Mouse (Mus musculus): ENCODE data around the gene Crlf1. TPM values are rescaled to one million over a fixed set of nuclear protein-coding genes. Genes with fewer than 3 reads are reported as not detected.
A peak's percentile ranks its signal among the peaks of the same experiment; 100 is the strongest.
"Not testable (repeated sequence)": the region's sequence is repeated elsewhere in the genome, so short reads cannot be mapped to it uniquely, and the experiment has no call there.

Crlf1 gene
- polyA plus RNA-seq, 1 experiment from 2014 or later, result 10.0 TPM

DNA sequence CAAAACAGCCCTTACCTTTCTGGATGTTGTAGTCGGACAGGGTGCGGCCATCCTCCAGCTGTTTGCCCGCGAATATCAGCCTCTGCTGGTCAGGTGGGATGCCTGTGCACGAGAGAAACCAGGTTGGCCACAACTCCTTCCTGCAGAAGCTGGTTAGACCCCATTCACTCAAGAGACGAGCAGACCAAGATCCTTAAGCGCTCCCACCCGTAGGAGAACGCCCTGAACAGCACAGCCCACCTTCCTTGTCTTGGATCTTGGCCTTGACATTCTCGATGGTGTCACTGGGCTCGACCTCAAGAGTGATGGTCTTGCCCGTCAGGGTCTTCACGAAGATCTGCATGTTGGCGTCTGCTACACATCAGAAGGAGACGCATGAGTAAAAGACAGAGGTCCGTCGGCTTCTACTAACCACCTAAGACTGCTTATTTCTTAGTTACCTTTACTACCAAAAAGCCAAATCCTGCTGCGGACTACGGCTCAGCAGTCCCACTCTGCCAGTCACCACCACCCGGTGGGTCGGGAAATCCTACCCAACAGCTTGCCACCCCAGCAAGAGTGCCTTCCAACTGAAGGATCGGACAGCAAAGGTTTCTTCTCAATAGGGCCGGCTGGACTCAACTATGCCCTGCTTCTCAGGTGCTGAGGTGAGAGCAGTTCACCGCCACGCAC, 16.5 kb downstream of the Crlf1 start:
- peaks cover 20% of the 10 kb centered on the region for H3K4me1 ChIP-seq (ENCODE audit: control insufficient read depth, insufficient read depth, low read length)
- peak overlapping the region; percentile 97 for H3K4me3 ChIP-seq (ENCODE audit: low read depth, low read length)
- no peaks in the 10 kb centered on the region for H3K27me3 ChIP-seq (ENCODE audit: control insufficient read depth, insufficient read depth, low read length)
- peak overlapping the region; percentile 97; the same call in 1 of the 2 replicates for H3K27ac ChIP-seq (ENCODE audit: low read depth, low read length)
- H3K9me3 ChIP-seq (ENCODE audit: control insufficient read depth, low read length), result no peaks in the 10 kb centered on the region
- no peak for ATAC-seq (ENCODE audit: low read depth)
- peaks cover 10% of the 10 kb centered on the region; the same call in 1 of the 2 replicates for H3K36me3 ChIP-seq (ENCODE audit: control insufficient read depth, insufficient read depth, low read length)
- 15% methylated on average over 25 of the region's 25 CpGs for WGBS
- H3K4me2 ChIP-seq (ENCODE audit: low read depth, low read length), result peak overlapping the region; percentile 100
- H3K9ac ChIP-seq (replicated peaks; ENCODE audit: low read depth, low read length), result peak overlapping the region; percentile 90

DNA sequence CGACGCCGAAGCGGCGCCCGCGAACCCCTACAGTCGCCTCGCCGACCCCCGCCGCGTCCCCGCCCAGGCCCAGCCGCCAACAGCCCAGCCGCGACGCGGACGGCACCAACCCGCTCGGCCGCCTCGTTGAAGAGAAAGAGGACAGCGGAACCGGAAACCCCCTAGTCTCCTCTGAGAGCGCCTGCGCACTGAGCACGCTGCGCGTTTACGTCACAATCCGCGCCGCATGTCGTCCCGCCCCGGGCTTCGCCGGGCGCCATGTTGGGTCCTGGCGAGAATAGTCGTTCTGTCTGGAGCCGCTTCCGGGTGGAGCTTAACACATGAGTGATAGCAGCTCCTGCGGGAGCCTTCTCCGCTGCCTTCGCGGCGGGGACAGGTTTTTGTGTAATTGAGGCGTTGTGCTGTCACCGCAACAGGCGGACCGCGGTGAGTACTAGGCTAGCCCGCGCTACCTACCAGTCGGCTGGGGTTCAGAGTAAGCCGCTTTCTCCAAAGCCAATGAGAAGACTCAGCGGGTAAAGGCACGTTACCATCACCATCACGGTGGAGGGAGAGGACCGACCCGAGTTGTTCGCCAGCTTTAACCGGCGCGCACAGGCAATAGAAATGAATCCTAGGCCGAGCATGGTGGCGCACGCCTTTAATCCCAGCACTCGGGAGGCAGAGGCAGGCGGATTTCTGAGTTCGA, 17.4 kb downstream of the Crlf1 start, which contains the start of gene Uba52:
TSS of gene Uba52 (minus strand) at position 574 of the 688 bp plus-strand sequence.
- H3K27ac ChIP-seq (ENCODE audit: low read depth, low read length), result peak within 1 kb of the TSS; percentile 97
- H3K27me3 ChIP-seq (ENCODE audit: control insufficient read depth, insufficient read depth, low read length), result no peaks in the 10 kb centered on the region
- peak within 1 kb of the TSS; percentile 90 for H3K9ac ChIP-seq (replicated peaks; ENCODE audit: low read depth, low read length)
- peak within 1 kb of the TSS; percentile 97 for H3K4me3 ChIP-seq (ENCODE audit: low read depth, low read length)
- H3K4me1 ChIP-seq (ENCODE audit: control insufficient read depth, insufficient read depth, low read length), result peaks cover 19% of the 10 kb centered on the region
- H3K9me3 ChIP-seq (ENCODE audit: control insufficient read depth, low read length), result no peaks in the 10 kb centered on the region
- H3K4me2 ChIP-seq (ENCODE audit: low read depth, low read length), result peak within 1 kb of the TSS; percentile 100
- peaks cover 11% of the 10 kb centered on the region; the same call in 1 of the 2 replicates for H3K36me3 ChIP-seq (ENCODE audit: control insufficient read depth, insufficient read depth, low read length)
- ATAC-seq (ENCODE audit: low read depth), result peak; percentile 77
- WGBS, result under 1% methylated on average over 67 of the region's 74 CpGs

DNA sequence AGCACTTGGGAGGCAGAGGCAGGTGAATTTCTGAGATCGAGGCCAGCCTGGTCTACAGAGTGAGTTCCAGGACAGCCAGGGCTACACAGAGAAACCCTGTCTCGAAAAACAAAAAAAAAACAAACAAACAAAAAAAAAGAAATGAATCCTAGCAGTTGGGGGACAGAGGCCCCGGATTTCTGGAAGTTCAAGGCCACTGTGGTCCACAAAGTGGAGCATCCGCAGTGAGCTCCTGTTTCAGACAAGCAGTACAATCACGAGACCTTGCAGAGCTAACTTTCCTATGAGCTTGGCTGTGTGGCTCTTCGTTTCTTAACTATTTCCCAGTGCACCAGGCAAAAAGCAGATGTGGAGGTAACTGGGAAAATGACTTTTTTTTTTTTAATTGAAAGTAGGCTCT, 18.2 kb downstream of the Crlf1 start:
- H3K27me3 ChIP-seq (ENCODE audit: control insufficient read depth, insufficient read depth, low read length); H3K9me3 ChIP-seq (ENCODE audit: control insufficient read depth, low read length); ATAC-seq (ENCODE audit: low read depth); H3K27ac ChIP-seq (ENCODE audit: low read depth, low read length): not testable (repeated sequence)
- Histone ChIP-seq H3K36me3 (ENCODE audit: control insufficient read depth, insufficient read depth, low read length) (peaks cover 12% of the 10 kb centered on the region; the same call in 1 of the 2 replicates), H3K9ac (replicated peaks; ENCODE audit: low read depth, low read length) (peak overlapping the region; percentile 90; the same call in 1 of the 2 replicates), H3K4me1 (ENCODE audit: control insufficient read depth, insufficient read depth, low read length) (peaks cover 12% of the 10 kb centered on the region), H3K4me2 (ENCODE audit: low read depth, low read length) (peak overlapping the region; percentile 100), H3K4me3 (ENCODE audit: low read depth, low read length) (peak overlapping the region; percentile 97)
- 87% methylated on average over 6 of the region's 6 CpGs for WGBS

DNA sequence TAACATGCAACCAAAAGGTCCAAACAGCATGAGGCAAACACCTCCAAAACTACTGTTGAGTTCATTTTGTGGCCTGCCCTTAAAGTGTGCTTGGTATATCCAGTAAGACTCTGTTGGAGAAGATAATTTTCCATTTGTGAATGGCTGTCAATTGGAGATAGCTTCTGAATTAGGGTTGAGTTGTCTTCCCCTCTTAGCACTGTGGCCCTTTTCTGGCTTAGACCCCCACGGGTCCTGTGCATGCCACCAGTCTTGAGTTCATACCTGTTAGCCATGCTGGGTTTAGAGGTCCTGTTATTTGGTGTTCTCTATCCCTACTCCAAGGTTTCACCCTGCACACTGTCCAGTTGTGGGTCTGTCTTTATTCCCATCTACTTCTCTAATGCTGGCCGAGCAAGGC, 18.8 kb downstream of the Crlf1 start:
- Histone ChIP-seq H3K4me1 (ENCODE audit: control insufficient read depth, insufficient read depth, low read length) (peaks cover 12% of the 10 kb centered on the region), H3K36me3 (ENCODE audit: control insufficient read depth, insufficient read depth, low read length) (peaks cover 16% of the 10 kb centered on the region; the same call in 1 of the 2 replicates), H3K9ac (replicated peaks; ENCODE audit: low read depth, low read length) (no peak overlapping the region), H3K9me3 (ENCODE audit: control insufficient read depth, low read length) (no peaks in the 10 kb centered on the region), H3K4me2 (ENCODE audit: low read depth, low read length) (no peak overlapping the region), H3K27ac (ENCODE audit: low read depth, low read length) (no peak overlapping the region; the same call in 1 of the 2 replicates), H3K4me3 (ENCODE audit: low read depth, low read length) (no peak overlapping the region), H3K27me3 (ENCODE audit: control insufficient read depth, insufficient read depth, low read length) (no peaks in the 10 kb centered on the region)
- no peak for ATAC-seq (ENCODE audit: low read depth)
- 95% methylated on average over 2 of the region's 2 CpGs for WGBS

DNA sequence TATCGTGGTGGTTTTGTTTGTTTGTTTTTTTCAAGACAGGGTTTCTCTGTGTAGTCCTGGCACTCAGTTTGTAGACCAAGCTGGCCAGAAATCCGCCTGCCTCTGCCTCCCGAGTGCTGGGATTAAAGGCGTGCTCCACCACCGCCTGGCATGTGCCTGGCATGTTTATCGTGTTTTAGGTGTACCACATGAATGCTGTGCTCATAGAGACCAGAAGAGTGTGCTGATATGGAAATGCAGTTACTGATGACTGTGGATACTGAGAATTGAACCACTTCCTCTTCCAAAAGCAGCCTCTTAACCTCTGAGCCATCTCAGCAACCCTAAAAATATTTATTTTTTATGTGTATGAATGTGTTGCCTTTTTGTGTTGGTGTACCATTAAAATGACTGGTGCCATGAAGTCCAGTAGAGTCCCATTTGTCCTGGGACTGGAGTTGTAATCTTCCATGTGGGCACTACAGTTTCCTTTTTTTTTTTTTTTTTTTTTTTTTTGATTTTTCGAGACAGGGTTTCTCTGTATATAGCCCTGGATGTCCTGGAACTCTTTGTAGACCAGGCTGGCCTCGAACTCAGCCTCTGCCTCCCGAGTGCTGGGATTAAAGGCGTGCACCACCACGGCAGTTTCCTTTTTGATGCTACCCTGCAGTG, 19.4 kb downstream of the Crlf1 start:
- peaks cover 12% of the 10 kb centered on the region for H3K4me1 ChIP-seq (ENCODE audit: control insufficient read depth, insufficient read depth, low read length)
- H3K36me3 ChIP-seq (ENCODE audit: control insufficient read depth, insufficient read depth, low read length), result peaks cover 16% of the 10 kb centered on the region; the same call in 1 of the 2 replicates
- 94% methylated on average over 11 of the region's 11 CpGs for WGBS
- H3K9ac ChIP-seq (replicated peaks; ENCODE audit: low read depth, low read length), result no peak overlapping the region
- no peak overlapping the region for H3K4me2 ChIP-seq (ENCODE audit: low read depth, low read length)
- H3K9me3 ChIP-seq (ENCODE audit: control insufficient read depth, low read length), result no peaks in the 10 kb centered on the region
- H3K27me3 ChIP-seq (ENCODE audit: control insufficient read depth, insufficient read depth, low read length), result no peaks in the 10 kb centered on the region
- no peak overlapping the region for H3K4me3 ChIP-seq (ENCODE audit: low read depth, low read length)
- ATAC-seq (ENCODE audit: low read depth), result no peak
- no peak overlapping the region; the same call in 1 of the 2 replicates for H3K27ac ChIP-seq (ENCODE audit: low read depth, low read length)

DNA sequence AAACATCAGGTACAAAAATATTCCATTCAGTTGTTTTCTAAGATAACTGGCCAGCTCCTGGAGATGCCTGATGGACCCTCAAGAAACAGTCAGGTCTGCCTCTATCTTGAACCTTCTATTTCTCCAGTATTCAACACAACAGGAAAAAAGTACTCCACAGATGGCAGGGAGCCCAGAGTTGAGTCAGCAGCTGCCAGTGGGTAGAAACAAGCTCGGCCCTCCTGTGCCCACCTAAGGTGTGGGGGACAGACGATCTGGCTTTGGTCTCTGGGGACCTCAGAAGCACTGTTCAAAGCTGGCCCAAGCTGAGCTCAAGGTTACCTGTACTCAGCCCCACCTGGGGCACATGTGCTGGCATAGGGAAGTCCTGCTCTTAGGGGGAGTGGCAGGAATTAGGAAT, 20.5 kb downstream of the Crlf1 start:
- peaks cover 12% of the 10 kb centered on the region; the same call in 1 of the 2 replicates for H3K36me3 ChIP-seq (ENCODE audit: control insufficient read depth, insufficient read depth, low read length)
- H3K4me2 ChIP-seq (ENCODE audit: low read depth, low read length), result no peak overlapping the region
- H3K9me3 ChIP-seq (ENCODE audit: control insufficient read depth, low read length), result no peaks in the 10 kb centered on the region
- peaks cover 12% of the 10 kb centered on the region for H3K4me1 ChIP-seq (ENCODE audit: control insufficient read depth, insufficient read depth, low read length)
- no peak overlapping the region for H3K4me3 ChIP-seq (ENCODE audit: low read depth, low read length)
- H3K9ac ChIP-seq (replicated peaks; ENCODE audit: low read depth, low read length), result no peak overlapping the region
- no peak overlapping the region for H3K27ac ChIP-seq (ENCODE audit: low read depth, low read length)
- no peaks in the 10 kb centered on the region for H3K27me3 ChIP-seq (ENCODE audit: control insufficient read depth, insufficient read depth, low read length)
- 73% methylated on average over 2 of the region's 2 CpGs for WGBS
- ATAC-seq (ENCODE audit: low read depth), result no peak

DNA sequence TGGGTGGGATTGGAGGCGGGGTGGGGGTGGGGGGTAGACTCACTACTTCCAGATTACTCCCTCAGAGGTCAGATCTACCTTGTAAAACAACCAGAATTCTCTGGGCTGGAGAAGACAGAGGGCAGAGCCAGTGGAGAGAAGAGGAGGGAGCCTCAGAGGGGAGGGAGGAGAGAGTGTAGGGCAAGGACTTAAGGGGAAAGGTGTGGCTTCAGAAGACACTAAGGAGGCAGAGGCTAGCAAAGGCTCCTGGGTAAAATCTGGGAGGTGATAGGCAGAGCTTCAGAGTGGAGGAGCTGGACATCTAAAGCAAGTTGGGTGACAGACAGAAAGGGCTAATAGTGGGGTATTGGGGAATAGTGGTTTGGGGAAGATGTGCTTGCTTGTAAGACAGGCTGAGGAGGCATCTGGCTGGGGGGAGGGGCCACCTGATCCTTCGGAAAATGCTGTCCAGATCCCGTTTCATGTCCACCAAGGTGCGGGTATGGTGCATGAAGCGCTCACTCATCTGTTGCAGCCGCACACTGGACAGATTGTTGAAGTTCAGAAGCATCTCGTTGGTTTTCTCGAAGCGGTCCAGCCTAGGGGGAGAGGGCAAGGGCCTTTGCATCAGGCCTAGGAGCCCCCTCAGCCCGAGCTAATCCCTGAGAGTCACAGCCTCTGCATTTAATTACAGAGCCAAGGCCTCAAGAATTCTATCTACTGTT, 25.1 kb downstream of the Crlf1 start:
- 84% methylated on average over 10 of the region's 10 CpGs for WGBS
- no peak for ATAC-seq (ENCODE audit: low read depth)
- H3K4me3 ChIP-seq (ENCODE audit: low read depth, low read length), result no peak overlapping the region

DNA sequence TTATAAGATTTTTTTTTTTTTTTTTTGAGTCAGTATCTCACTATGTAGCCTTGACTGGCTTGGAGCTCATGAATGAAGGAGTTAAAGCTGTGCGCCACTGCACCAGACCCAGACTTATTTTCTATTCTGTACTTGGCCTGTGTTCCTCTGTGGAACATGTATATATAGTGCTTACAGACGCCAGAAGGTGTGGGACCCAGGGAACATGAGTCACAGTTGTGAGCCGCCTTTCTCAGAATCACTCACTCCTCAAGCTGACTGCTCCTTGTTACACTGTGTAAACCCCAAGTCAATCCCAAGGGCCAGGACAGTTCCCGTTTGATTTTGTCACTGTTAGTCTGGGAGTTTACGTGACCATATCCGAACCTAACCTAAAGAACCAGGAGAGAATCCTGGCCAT, 26.1 kb downstream of the Crlf1 start:
- no peak overlapping the region for H3K4me2 ChIP-seq (ENCODE audit: low read depth, low read length)
- H3K9ac ChIP-seq (replicated peaks; ENCODE audit: low read depth, low read length), result no peak overlapping the region
- no peaks in the 10 kb centered on the region for H3K27me3 ChIP-seq (ENCODE audit: control insufficient read depth, insufficient read depth, low read length)
- H3K27ac ChIP-seq (ENCODE audit: low read depth, low read length), result no peak overlapping the region
- no peaks in the 10 kb centered on the region for H3K9me3 ChIP-seq (ENCODE audit: control insufficient read depth, low read length)
- H3K4me1 ChIP-seq (ENCODE audit: control insufficient read depth, insufficient read depth, low read length), result peaks cover 8% of the 10 kb centered on the region
- no peak for ATAC-seq (ENCODE audit: low read depth)
- 97% methylated on average over 6 of the region's 6 CpGs for WGBS
- peaks cover 19% of the 10 kb centered on the region; the same call in 1 of the 2 replicates for H3K36me3 ChIP-seq (ENCODE audit: control insufficient read depth, insufficient read depth, low read length)
- H3K4me3 ChIP-seq (ENCODE audit: low read depth, low read length), result no peak overlapping the region

More for the DNA sequence above, 25.1 kb downstream of the Crlf1 start:
- Histone ChIP-seq H3K4me1 (ENCODE audit: control insufficient read depth, insufficient read depth, low read length) (peaks cover 8% of the 10 kb centered on the region), H3K9ac (replicated peaks; ENCODE audit: low read depth, low read length) (no peak overlapping the region), H3K27me3 (ENCODE audit: control insufficient read depth, insufficient read depth, low read length) (no peaks in the 10 kb centered on the region), H3K36me3 (ENCODE audit: control insufficient read depth, insufficient read depth, low read length) (peaks cover 19% of the 10 kb centered on the region; the same call in 1 of the 2 replicates), H3K9me3 (ENCODE audit: control insufficient read depth, low read length) (no peaks in the 10 kb centered on the region), H3K27ac (ENCODE audit: low read depth, low read length) (no peak overlapping the region), H3K4me2 (ENCODE audit: low read depth, low read length) (no peak overlapping the region)
